Mouse (Mus musculus) frontal cortex, postnatal 14 days (tissue): ENCODE measurements around the gene Tcta.
A peak's percentile ranks its signal among the peaks of the same experiment; 100 is the strongest.
"Not testable (repeated sequence)": the region's sequence is repeated elsewhere in the genome, so short reads cannot be mapped to it uniquely, and the experiment has no call there.

Experiments used
- DNase-seq, 2 experiments: peaks; one replicate each; pipeline ENCODE4 v3.0.0; 2022; ENCODE audit warnings: low spot score in 2 of 2

Tcta gene

GRCm38 (mm10) chr9:108317572-108317971 is 11.6 kb upstream of the Tcta start:
- DNase-seq: no peak

DNA sequence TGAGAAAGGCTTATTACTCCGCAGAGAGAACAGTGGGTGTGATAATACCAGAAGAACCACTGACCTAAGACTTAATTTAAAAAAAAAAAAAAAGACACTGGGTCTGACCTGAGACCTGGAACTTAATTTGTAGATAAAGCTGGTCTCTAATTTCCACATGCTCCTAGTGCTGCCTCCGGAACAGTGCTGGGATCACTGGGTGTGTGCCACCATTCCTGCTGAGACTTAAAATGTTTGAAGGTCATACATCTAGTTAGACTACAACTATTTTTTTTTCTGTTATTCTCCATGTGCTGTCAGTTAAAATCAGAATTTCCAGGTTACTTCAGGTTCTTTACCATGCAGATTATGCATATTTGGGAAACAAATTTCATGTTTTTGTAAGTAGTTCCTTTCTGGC is 2.2 kb upstream of the Tcta start:
- no peak for DNase-seq

DNA sequence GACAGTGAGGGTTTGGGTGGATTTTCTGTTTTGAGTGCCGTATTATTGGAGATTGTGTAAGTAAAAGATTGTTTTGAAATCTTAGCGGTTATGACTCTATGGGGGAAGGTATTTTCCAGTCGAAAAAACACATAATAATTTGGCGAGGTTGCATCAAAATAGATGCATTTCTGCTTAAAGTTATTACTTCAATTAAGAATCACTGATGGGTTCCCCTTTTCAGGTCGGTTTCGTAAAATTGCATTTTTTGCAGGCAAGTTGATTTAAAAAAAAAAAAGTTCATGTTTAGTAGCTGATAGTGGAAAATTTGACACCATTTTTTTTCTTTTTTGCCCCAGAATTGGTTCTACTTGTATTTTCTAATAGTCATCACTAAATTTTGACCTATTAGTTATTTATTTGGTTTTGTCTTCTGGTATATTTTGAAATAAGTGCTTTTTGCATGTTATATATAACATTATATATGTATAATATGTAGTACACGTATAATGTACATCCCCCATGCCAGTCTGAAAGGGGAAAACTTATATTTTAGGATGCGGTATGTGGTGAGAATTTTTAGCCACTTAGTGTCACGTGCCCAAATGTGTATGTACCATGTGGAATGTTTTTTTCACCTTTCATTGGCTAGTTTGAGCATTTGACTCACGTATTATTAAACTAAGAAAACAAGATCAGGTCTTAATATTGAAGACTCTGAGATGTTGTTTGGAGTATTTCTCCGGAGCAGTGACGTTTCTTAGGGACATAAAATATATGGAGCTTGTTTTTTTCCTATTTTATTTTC is 1.3 kb upstream of the Tcta start:
- DNase-seq: no peak

DNA sequence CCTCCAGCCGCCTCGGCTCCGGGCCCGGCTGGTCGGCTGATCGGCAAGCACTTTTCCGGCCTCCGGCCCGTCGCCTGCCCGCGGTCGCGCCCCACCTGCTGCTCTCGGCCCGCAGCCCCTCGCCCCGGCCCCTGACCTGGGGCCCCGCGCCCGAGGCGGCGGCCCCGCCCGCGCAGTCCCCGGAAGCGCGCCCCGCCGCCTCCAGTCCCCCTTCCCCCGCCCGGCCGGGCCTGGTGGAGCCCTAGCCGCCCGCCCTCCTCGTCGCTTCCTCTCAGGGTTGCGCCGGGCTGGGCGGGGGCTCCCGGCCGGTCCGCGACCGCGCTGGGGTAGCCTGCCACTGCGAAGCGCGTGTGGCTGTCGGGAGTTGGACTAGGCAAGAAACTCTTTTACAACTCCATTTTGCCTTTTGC is 616 bp upstream of the Tcta start:
- DNase-seq: no peak

- peak in 1 of 2 experiments; percentile 16 for DNase-seq
These were observed 790 bp downstream of the Tcta start for GRCm38 (mm10) chr9:108305170-108305569.

- DNase-seq: no peak
These were observed 1.2 kb downstream of the Tcta start for GRCm38 (mm10) chr9:108304716-108305115.

DNA sequence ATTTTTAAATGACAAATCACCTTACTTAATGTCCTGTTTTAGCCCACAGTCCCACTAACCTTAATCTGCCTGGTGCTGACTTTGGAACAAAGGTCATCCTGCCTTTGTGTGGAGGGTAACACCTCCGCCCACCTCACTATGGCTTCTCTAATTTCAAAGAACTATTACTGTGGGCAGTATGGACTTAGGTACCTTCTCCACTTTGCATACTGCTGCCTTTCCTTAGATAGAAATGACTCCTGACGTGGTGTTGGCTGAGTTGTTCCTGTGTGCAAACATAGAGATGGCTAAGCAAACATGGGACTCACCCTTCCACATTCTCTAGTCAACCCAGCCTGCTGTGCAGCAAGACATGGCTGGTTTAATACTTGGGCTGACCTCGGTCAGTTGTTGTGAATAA is 4.1 kb downstream of the Tcta start:
- no peak for DNase-seq

DNA sequence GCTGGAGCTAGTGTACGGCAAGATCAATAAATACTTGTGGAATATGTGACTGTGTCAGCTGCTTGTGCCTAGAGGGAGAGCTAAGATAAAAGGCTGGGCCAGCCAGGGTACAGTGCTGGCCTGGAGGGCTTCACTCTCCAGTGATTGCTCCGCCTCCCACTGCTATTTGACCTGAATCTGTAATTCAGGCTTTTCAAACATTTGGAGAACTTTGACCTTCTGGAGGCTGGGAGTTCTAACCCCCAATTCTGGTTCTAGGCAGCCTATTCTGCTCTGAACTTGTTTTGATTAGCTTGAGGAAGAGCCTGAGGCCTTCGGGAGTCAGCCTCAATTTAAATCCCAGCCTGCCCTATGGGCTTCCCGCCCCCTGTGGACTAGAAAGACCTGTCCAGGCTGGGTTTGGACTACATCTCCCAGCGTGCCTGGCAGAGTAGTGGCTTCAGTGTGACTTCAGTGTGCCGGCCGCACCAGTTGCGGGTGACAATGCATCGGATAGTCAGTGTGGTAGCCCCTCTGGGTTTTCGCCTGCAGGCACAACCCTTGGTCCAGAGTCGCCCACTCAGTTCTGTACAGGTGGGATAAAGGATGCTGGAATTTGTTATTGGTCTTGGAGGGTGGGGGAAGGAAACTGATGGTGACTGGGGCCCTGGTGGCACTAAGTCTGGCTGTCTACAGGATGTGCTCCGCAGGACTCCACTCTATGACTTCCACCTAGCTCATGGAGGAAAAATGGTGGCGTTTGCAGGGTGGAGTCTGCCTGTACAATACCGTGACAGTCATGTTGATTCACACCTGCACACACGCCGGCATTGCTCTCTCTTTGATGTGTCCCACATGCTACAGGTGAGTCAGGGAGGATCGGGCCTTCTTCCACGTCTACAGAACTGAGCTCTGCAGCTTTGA is 9.3 kb downstream of the Tcta start, which contains the start of gene Amt:
TSS of gene Amt (plus strand) at position 401 of the 903 bp plus-strand sequence.
- peak in 1 of 2 experiments; percentile 21 for DNase-seq

- DNase-seq: no peak
These were observed 15.2 kb downstream of the Tcta start for GRCm38 (mm10) chr9:108290773-108291172.

GRCm38 (mm10) chr9:108290016-108290750 is 15.8 kb downstream of the Tcta start, which contains the start of gene Nicn1:
TSS of gene Nicn1 (plus strand) at chr9:108290429.
- DNase-seq: peak; percentile 92 to 96

- no peak for DNase-seq
These were observed 16.6 kb downstream of the Tcta start for GRCm38 (mm10) chr9:108289347-108289746.

- not testable (repeated sequence) for DNase-seq
These were observed 18.3 kb downstream of the Tcta start for GRCm38 (mm10) chr9:108287526-108288238.

GRCm38 (mm10) chr9:108284410-108284809 is 21.6 kb downstream of the Tcta start:
- DNase-seq: peak in 1 of 2 experiments; percentile 57

DNA sequence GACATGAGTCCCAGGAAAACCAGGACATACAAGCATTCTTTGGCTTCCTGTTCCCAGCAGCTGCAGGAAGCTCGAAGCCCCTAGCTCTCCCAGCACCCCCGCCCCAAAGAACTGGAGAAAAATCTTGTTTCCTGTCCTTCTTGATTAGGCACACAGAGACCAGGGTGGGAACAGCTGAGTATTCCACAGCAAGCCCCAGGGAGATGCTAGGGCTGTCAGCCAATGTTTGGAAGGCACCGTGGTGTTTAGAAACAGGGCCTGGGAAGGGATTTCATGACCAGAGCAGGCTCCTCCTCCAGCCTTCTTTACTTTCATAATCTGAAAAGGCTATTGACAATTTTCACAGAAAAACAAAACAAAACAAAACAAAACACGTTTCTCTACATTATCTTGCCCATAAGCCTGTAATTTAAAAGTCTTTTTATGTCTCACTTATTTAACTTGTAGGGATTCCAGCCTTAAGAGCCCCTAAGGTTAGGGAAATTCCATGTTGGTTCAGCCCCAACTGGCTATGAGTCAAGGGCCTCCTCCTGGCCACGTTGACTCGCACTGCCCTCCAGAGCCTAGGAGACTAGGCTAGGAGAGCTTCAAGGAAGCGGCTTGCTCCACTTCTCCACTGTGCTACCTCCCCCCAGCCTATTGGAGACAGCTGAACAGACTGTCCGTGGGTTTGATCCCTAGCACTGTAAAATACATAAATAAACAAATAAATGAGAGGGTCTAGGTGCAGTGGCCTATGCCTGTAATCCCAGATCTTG is 25.7 kb downstream of the Tcta start:
- no peak for DNase-seq

GRCm38 (mm10) chr9:108278697-108279450 is 27.1 kb downstream of the Tcta start:
- no peak for DNase-seq

GRCm38 (mm10) chr9:108275331-108275659 is 30.7 kb downstream of the Tcta start:
- DNase-seq: no peak

DNA sequence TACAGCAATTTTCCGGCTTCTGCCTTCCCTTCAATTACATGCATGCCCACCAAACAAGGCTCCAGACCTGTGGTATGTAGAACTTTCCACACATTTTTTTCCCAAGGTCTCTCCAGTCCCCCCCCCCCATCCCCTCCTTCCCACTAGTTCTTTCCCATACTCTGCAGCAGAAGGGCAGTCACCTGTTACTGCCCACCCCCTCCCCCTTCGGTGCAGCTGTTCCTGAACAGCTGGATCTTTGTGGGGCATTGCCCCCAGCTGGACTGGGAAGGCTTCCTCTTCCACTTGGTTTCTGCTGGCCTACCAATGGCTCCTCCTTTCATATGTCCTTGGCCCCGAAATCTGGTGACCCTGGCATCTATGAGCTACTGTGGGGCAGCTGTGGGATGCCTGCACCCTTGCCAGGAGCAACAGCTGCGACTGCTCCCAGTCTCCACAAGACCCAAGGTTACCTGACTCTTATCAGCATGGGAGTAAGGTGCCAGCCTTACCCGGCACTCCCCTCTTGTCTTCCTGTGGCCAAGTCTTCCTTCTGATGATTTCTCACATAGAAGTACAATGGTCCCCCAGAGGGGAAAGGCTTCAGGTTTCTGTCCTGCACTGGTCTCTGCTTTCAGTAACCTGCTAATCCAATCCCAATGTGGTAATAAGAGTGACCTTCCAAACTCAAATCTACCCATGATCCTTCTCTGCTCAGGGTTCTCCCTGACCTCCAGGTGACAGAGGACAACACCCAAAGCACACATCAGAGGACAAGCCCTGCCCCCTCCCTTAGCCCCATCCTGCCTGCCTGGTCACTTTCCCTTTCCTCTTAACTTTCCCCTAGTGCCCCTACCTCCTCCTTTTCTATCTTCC is 31.3 kb downstream of the Tcta start:
- no peak for DNase-seq

- DNase-seq: no peak
These were observed 32.5 kb downstream of the Tcta start for GRCm38 (mm10) chr9:108273485-108273884.

GRCm38 (mm10) chr9:108272691-108273090 is 33.3 kb downstream of the Tcta start:
- DNase-seq: no peak
